Mouse (Mus musculus) gastrocnemius, postnatal 36 days (tissue): ENCODE measurements around the gene Stpg3. TPM values are rescaled to one million over a fixed set of nuclear protein-coding genes. Genes with fewer than 3 reads are reported as not detected.
"Not testable (repeated sequence)": the region's sequence is repeated elsewhere in the genome, so short reads cannot be mapped to it uniquely, and the experiment has no call there.

ENCODE experiments used
- DNase-seq, 2 experiments: peaks; one replicate each; pipeline ENCODE4 v3.0.0; 2022
- intact Hi-C: fragments of 180-260 bp; cut with DNase I; formaldehyde crosslinking; loops from one replicate; pipeline ENCODE4 v1.15.1; 2025
- long read RNA-seq, 2 experiments: library from polyadenylated mRNA; stranded (forward); transcript quantifications; one replicate each; pipeline ENCODE4 v2.0.0; 2021
- total RNA-seq, 2 experiments: library from RNA; stranded (reverse); gene quantifications; 2 replicates each; pipeline ENCODE4 v1.2.3; 2021

The Stpg3 gene
- total RNA-seq = not detected
- long read RNA-seq, experiment 1 = 0 reads
- long read RNA-seq, experiment 2 = 0 reads

- DNase-seq = no peak
- intact Hi-C loops = no loop called here
Observed at GRCm38 (mm10) chr2:25214444-25214843, at the start of gene Stpg3. Gene Stpg3, minus strand, starts transcription at chr2:25214637.

- no peak for DNase-seq
- intact Hi-C loops = no loop called here
Observed at GRCm38 (mm10) chr2:25263623-25264285, 49.3 kb upstream of the Stpg3 start.

GRCm38 (mm10) chr2:25262795-25263622 is 48.6 kb upstream of the Stpg3 start:
- intact Hi-C loops = no loop called here
- DNase-seq = no peak

- peak; percentile 86 to 91 for DNase-seq
- intact Hi-C loops = no loop called here
Observed at GRCm38 (mm10) chr2:25262291-25262767, 47.9 kb upstream of the Stpg3 start, which contains the start of gene Tprn. Gene Tprn, plus strand, starts transcription at chr2:25262618.

GRCm38 (mm10) chr2:25261870-25262269 is 47.4 kb upstream of the Stpg3 start:
- no peak for DNase-seq
- intact Hi-C loops = no loop called here

GRCm38 (mm10) chr2:25258887-25259286 is 44.5 kb upstream of the Stpg3 start:
- intact Hi-C loops = no loop called here
- no peak for DNase-seq

GRCm38 (mm10) chr2:25257250-25257649 is 42.8 kb upstream of the Stpg3 start:
- DNase-seq, intact Hi-C loops: not testable (repeated sequence)

GRCm38 (mm10) chr2:25256443-25257109 is 42.1 kb upstream of the Stpg3 start:
- DNase-seq, intact Hi-C loops: not testable (repeated sequence)

- intact Hi-C loops = no loop called here
- DNase-seq = peak; percentile 78 to 80
Observed at GRCm38 (mm10) chr2:25255284-25255779, 40.9 kb upstream of the Stpg3 start, which contains the start of gene Tmem203. Gene Tmem203, plus strand, starts transcription at chr2:25255439.

- intact Hi-C loops = no loop called here
- no peak for DNase-seq
Observed at GRCm38 (mm10) chr2:25252331-25252730, 37.9 kb upstream of the Stpg3 start.

- DNase-seq = no peak
- intact Hi-C loops = no loop called here
Observed at GRCm38 (mm10) chr2:25246183-25247072, 32.0 kb upstream of the Stpg3 start, which contains the start of gene AL732309.1. Gene AL732309.1, minus strand, starts transcription at chr2:25246863.

GRCm38 (mm10) chr2:25244144-25244543 is 29.7 kb upstream of the Stpg3 start:
- intact Hi-C loops = no loop called here
- DNase-seq = no peak

GRCm38 (mm10) chr2:25243342-25243741 is 28.9 kb upstream of the Stpg3 start:
- intact Hi-C loops = no loop called here
- DNase-seq = no peak

GRCm38 (mm10) chr2:25242101-25242506 is 27.7 kb upstream of the Stpg3 start, which contains the start of the genes Rnf208 and Cysrt1:
Gene Rnf208, plus strand, starts transcription at chr2:25242255.
Gene Cysrt1, minus strand, starts transcription at chr2:25242452.
- DNase-seq = no peak
- intact Hi-C loops = no loop called here

GRCm38 (mm10) chr2:25241438-25241775 is 27.0 kb upstream of the Stpg3 start:
- no peak for DNase-seq
- intact Hi-C loops = no loop called here

- intact Hi-C loops = no loop called here
Observed at GRCm38 (mm10) chr2:25240723-25241437, 26.4 kb upstream of the Stpg3 start.

GRCm38 (mm10) chr2:25240310-25240709 is 25.9 kb upstream of the Stpg3 start:
- DNase-seq = no peak
- intact Hi-C loops = no loop called here

More at GRCm38 (mm10) chr2:25240723-25241437, 26.4 kb upstream of the Stpg3 start:
- DNase-seq = peak; percentile 40 to 54

GRCm38 (mm10) chr2:25239766-25240165 is 25.3 kb upstream of the Stpg3 start:
- intact Hi-C loops = no loop called here
- DNase-seq = no peak

GRCm38 (mm10) chr2:25238106-25238505 is 23.7 kb upstream of the Stpg3 start:
- intact Hi-C loops = no loop called here
- no peak for DNase-seq
